In the genomic region with DNA sequence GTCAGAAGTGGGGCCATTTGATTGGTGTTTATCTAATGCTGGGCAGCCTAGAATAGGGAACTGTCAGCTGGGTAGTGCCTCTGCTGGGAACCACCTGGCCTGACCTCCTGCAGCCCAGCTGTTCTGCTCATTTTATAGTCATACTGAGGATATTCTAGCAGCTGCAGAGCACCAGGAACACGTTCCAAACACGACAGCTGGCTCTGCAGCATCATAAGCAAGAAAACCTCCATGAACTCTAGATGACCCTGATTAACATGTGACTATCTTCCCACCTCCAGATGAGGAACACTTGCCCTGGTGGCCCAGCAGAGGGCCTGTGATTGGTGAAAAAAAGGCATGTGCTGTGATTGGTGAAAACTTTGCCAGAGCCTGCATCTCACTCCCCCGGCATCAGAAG, we compare ENCODE assay signal across 10 mouse cellular contexts.
A peak's percentile ranks its signal among the peaks of the same experiment; 100 is the strongest.
DNase-seq lines count a peak whose midpoint lies in the region; ATAC-seq and TF ChIP-seq lines count a peak whose summit lies in the region.
"Had no signal": no experiment of that assay in that cellular context is flagged by ENCODE, and none has a peak within 500 bp of the region (broad histone marks: within the 10 kb centered on the region; RNA-seq: fewer than 3 reads in every experiment).

No protein-coding gene starts in this region.

- ATAC-seq in lung, embryonic 15.5 days (ENCODE audit: borderline replicate concordance, extremely low read depth, low FRiP score, low TSS enrichment): peak; percentile 96
- ATAC-seq in stomach, postnatal 0 days (ENCODE audit: low FRiP score, low TSS enrichment): no peak

- intact Hi-C loops in heart, postnatal 36 days (cut with DNase I): no loop called here
- intact Hi-C loops in left cerebral cortex, postnatal 36 days (cut with DNase I): no loop called here
- intact Hi-C loops in left cerebral cortex, postnatal 25 days (cut with DNase I): no loop called here

- no peaks in the 10 kb centered on the region for H3K36me3 ChIP-seq in lung, embryonic 15.5 days
- H3K36me3 ChIP-seq in stomach, postnatal 0 days (ENCODE audit: control insufficient read depth, insufficient read depth, low read length): no peaks in the 10 kb centered on the region
- H3K36me3 ChIP-seq: neural tube, embryonic 13.5 days had no signal

- no peak overlapping the region for H3K27ac ChIP-seq in lung, embryonic 15.5 days
- H3K27ac ChIP-seq in stomach, postnatal 0 days (replicated peaks): no peak overlapping the region
- H3K27ac ChIP-seq: neural tube, embryonic 13.5 days had no signal

- H3K27me3 ChIP-seq in lung, embryonic 15.5 days: no peaks in the 10 kb centered on the region
- H3K27me3 ChIP-seq in stomach, postnatal 0 days (ENCODE audit: control insufficient read depth, insufficient read depth, low read length): no peaks in the 10 kb centered on the region
- H3K27me3 ChIP-seq: neural tube, embryonic 13.5 days had no signal

- H3K9ac ChIP-seq in lung, embryonic 15.5 days: no peak overlapping the region
- no peak overlapping the region for H3K9ac ChIP-seq in stomach, postnatal 0 days (ENCODE audit: low read length)
- H3K9ac ChIP-seq: neural tube, embryonic 13.5 days had no signal

- H3K9me3 ChIP-seq in lung, embryonic 15.5 days: no peaks in the 10 kb centered on the region
- no peaks in the 10 kb centered on the region for H3K9me3 ChIP-seq in stomach, postnatal 0 days (ENCODE audit: control insufficient read depth, low read length)
- H3K9me3 ChIP-seq: neural tube, embryonic 13.5 days had no signal

- DNase-seq in testis, postnatal 14 days (ENCODE audit: low spot score): peak; percentile 11
- DNase-seq in testis, postnatal 10 days (ENCODE audit: low spot score): no peak
- DNase-seq in heart, postnatal 36 days: peak; percentile 13 to 19
- DNase-seq in stomach, postnatal 0 days (ENCODE audit: low spot score): no peak
- DNase-seq in left cerebral cortex, postnatal 36 days (ENCODE audit: low spot score in 2 of 2): no peak
- DNase-seq in left cerebral cortex, postnatal 25 days (ENCODE audit: low spot score in 2 of 2): no peak
- DNase-seq in B cell, adult 2 months: no peak
- DNase-seq: cerebellum, postnatal 14 days had no signal

- no peak overlapping the region for H3K4me2 ChIP-seq in lung, embryonic 15.5 days
- no peak overlapping the region for H3K4me2 ChIP-seq in stomach, postnatal 0 days (replicated peaks; ENCODE audit: low read depth)
- H3K4me2 ChIP-seq: neural tube, embryonic 13.5 days had no signal

- no peak overlapping the region for H3K4me3 ChIP-seq in lung, embryonic 15.5 days
- no peak overlapping the region for H3K4me3 ChIP-seq in stomach, postnatal 0 days (ENCODE audit: low read depth, low read length)
- H3K4me3 ChIP-seq: neural tube, embryonic 13.5 days had no signal

- TF ChIP-seq CTCF in stomach, postnatal 0 days (IDR thresholded peaks at IDR 0.05; ENCODE audit: low read depth): peak; percentile 13; the same call in 1 of the 2 replicates

- H3K4me1 ChIP-seq in lung, embryonic 15.5 days: 0 out of 2 replicates have a peak, but pooled peaks cover 6% of the 10 kb centered on the region
- H3K4me1 ChIP-seq in stomach, postnatal 0 days (replicated peaks; ENCODE audit: control insufficient read depth, insufficient read depth): no peaks in the 10 kb centered on the region

- WGBS in lung, embryonic 15.5 days: 8% methylated on average over 3 of the region's 3 CpGs
- WGBS in stomach, postnatal 0 days: 25% methylated on average over 3 of the region's 3 CpGs

- no peak for TF ChIP-seq EP300 in stomach, postnatal 0 days (optimal IDR thresholded peaks at IDR 0.05)

Comparison
In these comparisons a context has a peak if more than half of its experiments do, and no peak if none do; other contexts are left out.
1. DNase-seq: peak in testis, postnatal 14 days (single experiment) and heart, postnatal 36 days (2 of 2); none in testis, postnatal 10 days (single experiment), stomach, postnatal 0 days (single experiment), left cerebral cortex, postnatal 36 days (0 of 2), left cerebral cortex, postnatal 25 days (0 of 2) and B cell, adult 2 months (0 of 2).